24 mouse cellular contexts compared by ENCODE assay signal in the genomic region with DNA sequence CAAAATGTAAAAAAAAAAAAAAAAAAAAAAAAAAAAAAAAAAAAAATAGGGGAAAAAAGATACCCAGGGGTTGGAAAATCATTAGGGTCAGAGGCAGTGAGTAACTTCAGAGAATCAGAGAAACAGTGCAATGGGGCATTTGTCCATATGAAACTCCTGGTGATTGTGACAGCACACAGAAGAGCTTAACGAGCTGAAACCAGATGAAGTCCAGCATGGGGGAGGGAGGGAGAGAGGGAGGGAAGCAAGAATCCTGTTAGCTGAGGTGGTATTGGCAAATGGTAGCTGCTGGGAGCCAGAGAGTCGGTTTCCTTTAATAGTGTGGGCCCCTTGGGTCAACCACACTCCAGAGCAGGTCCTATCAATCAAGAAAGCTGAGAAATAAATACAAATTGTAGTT.
A peak's percentile ranks its signal among the peaks of the same experiment; 100 is the strongest.
DNase-seq lines count a peak whose midpoint lies in the region; ATAC-seq lines count a peak whose summit lies in the region.
"Had no signal": no experiment of that assay in that cellular context is flagged by ENCODE, and none has a peak within 500 bp of the region (broad histone marks: within the 10 kb centered on the region; RNA-seq: fewer than 3 reads in every experiment).

No protein-coding gene starts in this region.

- no peaks in the 10 kb centered on the region for H3K9me3 ChIP-seq in kidney, embryonic 15.5 days (replicated peaks)
- H3K9me3 ChIP-seq in lung, embryonic 15.5 days = no peaks in the 10 kb centered on the region
- H3K9me3 ChIP-seq: forebrain, embryonic 13.5 days; heart, embryonic 13.5 days; midbrain, embryonic 13.5 days had no signal

- H3K9ac ChIP-seq in kidney, embryonic 15.5 days = no peak overlapping the region
- H3K9ac ChIP-seq in lung, embryonic 15.5 days = no peak overlapping the region
- H3K9ac ChIP-seq: forebrain, embryonic 13.5 days; heart, embryonic 13.5 days; hindbrain, embryonic 14.5 days; liver, embryonic 14.5 days; midbrain, embryonic 13.5 days had no signal

- H3K27ac ChIP-seq in kidney, embryonic 15.5 days = no peak overlapping the region
- 0 out of 2 replicates have a peak overlapping the region, but pooled peaks have one; percentile 49 for H3K27ac ChIP-seq in lung, embryonic 15.5 days
- H3K27ac ChIP-seq: forebrain, embryonic 13.5 days; heart, embryonic 13.5 days; hindbrain, embryonic 14.5 days; liver, embryonic 14.5 days; macrophage; midbrain, embryonic 13.5 days had no signal

- H3K4me3 ChIP-seq in kidney, embryonic 15.5 days (replicated peaks) = no peak overlapping the region
- H3K4me3 ChIP-seq in lung, embryonic 15.5 days = no peak overlapping the region
- H3K4me3 ChIP-seq: forebrain, embryonic 13.5 days; heart, embryonic 13.5 days; midbrain, embryonic 13.5 days had no signal

- DNase-seq in kidney, postnatal 10 days = no peak
- peak; percentile 72 for DNase-seq in NIH3T3 (ENCODE audit: low read depth)
- peak; percentile 7 for DNase-seq in lung, postnatal 25 days (ENCODE audit: low spot score)
- no peak for DNase-seq in testis, postnatal 10 days (ENCODE audit: low spot score)
- no peak for DNase-seq in urinary bladder, postnatal 4 days (ENCODE audit: low spot score in 2 of 2)
- DNase-seq: adrenal gland, postnatal 10 days; cerebellum, adult 11 months; cerebellum, adult 9-10 months; cerebellum, postnatal 36 days; heart, postnatal 10 days; kidney, adult 9 months; left cerebral cortex, postnatal 4 days; liver; thymus, postnatal 14 days had no signal

- peaks cover 15% of the 10 kb centered on the region for H3K4me1 ChIP-seq in kidney, embryonic 15.5 days
- H3K4me1 ChIP-seq in lung, embryonic 15.5 days = 0 out of 2 replicates have a peak, but pooled peaks cover 7% of the 10 kb centered on the region

- no peak overlapping the region for H3K4me2 ChIP-seq in kidney, embryonic 15.5 days
- no peak overlapping the region for H3K4me2 ChIP-seq in lung, embryonic 15.5 days
- H3K4me2 ChIP-seq: forebrain, embryonic 13.5 days; hindbrain, embryonic 14.5 days; midbrain, embryonic 13.5 days had no signal

- H3K36me3 ChIP-seq in kidney, embryonic 15.5 days = no peaks in the 10 kb centered on the region
- no peaks in the 10 kb centered on the region for H3K36me3 ChIP-seq in lung, embryonic 15.5 days
- H3K36me3 ChIP-seq: heart, embryonic 13.5 days; midbrain, embryonic 13.5 days had no signal

- no peaks in the 10 kb centered on the region for H3K27me3 ChIP-seq in kidney, embryonic 15.5 days
- H3K27me3 ChIP-seq in lung, embryonic 15.5 days = no peaks in the 10 kb centered on the region
- H3K27me3 ChIP-seq: forebrain, embryonic 13.5 days; heart, embryonic 13.5 days; midbrain, embryonic 13.5 days had no signal

- 23% methylated on average over 2 of the region's 2 CpGs for WGBS in kidney, embryonic 15.5 days
- 17% methylated on average over 2 of the region's 2 CpGs for WGBS in lung, embryonic 15.5 days

- 0 out of 2 replicates have a peak, but pooled peaks have one; percentile 45 for ATAC-seq in kidney, embryonic 15.5 days (replicated peaks; ENCODE audit: low FRiP score)
- peak; percentile 84 for ATAC-seq in lung, embryonic 15.5 days (ENCODE audit: borderline replicate concordance, extremely low read depth, low FRiP score, low TSS enrichment)
- ATAC-seq in frontal cortex, adult (ENCODE audit: low TSS enrichment) = no peak
- ATAC-seq: activated CD4-positive, CD25-positive, alpha-beta regulatory T cell, adult 4 months; forebrain, embryonic 13.5 days; midbrain, embryonic 13.5 days had no signal

Comparison
In these comparisons a context has a peak if more than half of its experiments do, and no peak if none do; other contexts are left out.
1. DNase-seq: peak in NIH3T3 (single experiment) and lung, postnatal 25 days (single experiment); none in kidney, postnatal 10 days (single experiment), testis, postnatal 10 days (single experiment) and urinary bladder, postnatal 4 days (0 of 2).